Mouse (Mus musculus) left cerebral cortex, postnatal 10 days (tissue): ENCODE data around the gene Arid1a. TPM values are rescaled to one million over a fixed set of nuclear protein-coding genes. Genes with fewer than 3 reads are reported as not detected.

Experiments
- DNase-seq, 2 experiments: peaks; one replicate each; pipeline ENCODE4 v3.0.0; 2021 to 2022; ENCODE audit warnings: low spot score in 2 of 2, mixed read lengths in 1 of 2; ENCODE audit errors: extremely low spot score in 1 of 2
- intact Hi-C: fragments of 180-260 bp; cut with DNase I; formaldehyde crosslinking; loops from one replicate; pipeline ENCODE4 v1.15.1; 2025
- total RNA-seq, 2 experiments: library from RNA; stranded (reverse); gene quantifications; 2 replicates each; pipeline ENCODE4 v1.2.3; 2021

Arid1a gene
- 10 to 100 TPM; 76.0 to 76.8 TPM for total RNA-seq

DNA sequence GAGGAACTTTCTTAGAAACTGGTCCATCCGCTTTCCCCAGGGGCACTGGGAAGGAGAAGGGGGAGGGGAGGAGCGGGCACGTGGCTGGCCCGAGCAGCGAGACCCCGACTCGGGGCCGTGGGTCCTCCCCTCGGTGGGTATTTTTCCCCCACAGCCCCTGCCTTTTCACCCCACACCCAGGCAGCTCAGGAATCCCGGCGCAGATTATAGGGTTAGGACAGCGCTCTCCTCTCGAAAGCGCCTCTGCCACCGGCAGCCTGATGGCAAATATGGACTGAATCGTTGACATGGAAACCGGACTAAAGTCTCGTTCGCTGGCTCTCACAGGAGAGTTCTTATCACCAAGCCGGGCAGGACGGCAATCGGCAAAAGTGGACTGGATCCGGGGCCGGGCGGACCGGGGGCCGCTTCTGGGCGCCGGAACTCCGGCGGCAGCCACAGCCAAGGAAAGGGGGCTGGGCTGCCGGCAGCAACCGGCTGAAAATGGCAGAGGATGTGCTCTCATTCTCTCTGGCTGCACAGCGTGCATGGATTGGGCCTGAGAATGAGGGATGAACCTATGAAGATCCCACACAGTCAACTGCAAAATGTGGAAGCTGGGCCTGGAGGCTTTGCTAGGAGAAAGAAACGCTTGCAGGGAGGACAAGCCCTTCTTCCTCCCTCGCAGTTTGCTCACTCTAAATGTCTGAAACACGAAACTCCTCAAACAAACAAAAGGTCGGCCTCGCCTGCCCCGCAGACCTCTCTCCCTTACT is at the start of gene Arid1a:
Gene Arid1a (minus strand): TSS at position 256 of the 755 bp plus-strand sequence.
- DNase-seq = peak; percentile 93 to 95

DNA sequence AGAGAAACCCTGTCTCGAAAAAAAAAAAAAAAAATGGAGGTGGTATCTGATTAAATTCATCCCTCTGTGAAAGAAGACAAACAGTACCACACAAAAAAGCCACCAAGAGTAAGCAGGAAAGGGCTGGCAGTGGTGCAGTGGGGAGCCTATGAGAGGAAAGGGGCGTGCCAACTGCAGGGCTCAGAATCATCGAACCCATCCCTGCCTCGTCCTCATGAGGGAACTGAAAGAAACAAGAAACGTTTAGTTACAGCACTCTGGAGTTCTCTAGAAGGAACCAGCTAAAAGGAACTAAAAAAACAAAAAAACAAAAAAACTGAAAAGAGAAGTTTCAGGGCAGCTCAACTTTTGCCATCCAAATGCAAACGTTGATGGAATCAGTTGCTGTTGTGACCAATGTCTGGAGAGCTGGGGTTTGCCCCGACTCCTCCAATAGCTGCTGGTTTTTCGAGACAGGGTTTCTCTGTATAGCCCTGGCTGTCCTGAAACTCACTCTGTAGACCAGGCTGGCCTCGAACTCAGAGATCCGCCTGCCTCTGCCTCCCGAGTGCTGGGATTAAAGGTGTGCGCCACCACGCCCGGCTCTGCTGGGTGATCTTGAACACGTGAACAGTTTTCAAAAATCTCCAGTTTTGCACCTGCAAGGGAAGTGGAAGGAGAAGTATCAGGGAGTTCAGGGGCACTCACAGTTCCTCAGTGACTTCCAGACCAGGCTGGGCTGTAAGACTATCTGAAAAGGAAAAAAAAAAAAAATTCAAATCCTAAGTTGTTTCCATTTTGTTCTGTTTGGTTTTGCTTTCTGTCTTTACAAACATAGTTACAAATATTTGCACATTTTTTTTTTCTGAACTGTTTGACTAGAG is 48.1 kb upstream of the Arid1a start:
- intact Hi-C loops = no loop called here
- DNase-seq = no peak

More for the DNA sequence above, at the start of gene Arid1a:
- intact Hi-C loops = loop anchor here (1.0 to 5.0 kb wide), 2 partner anchors 57 to 71 kb away; no protein-coding TSS in a partner anchor

DNA sequence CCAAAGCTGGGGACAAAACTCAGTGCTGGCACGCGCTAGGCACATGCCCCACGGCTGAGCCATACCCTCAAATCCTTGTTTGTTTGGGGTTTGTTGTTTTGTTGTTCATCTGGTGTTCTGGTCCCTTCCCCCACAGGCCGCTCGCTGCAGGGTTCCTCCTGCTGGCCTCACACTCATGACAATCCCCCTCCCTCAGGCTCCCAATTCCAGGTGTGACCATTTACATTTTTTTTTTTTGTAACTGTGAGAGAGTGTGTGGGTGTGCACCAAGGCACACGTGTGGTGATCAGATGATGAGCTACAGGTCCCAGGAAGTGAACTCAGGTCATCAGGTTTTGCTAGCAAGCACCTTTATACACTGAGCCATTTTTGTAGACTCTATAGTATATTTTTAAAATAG is 44.0 kb upstream of the Arid1a start:
- DNase-seq = no peak
- intact Hi-C loops = no loop called here

DNA sequence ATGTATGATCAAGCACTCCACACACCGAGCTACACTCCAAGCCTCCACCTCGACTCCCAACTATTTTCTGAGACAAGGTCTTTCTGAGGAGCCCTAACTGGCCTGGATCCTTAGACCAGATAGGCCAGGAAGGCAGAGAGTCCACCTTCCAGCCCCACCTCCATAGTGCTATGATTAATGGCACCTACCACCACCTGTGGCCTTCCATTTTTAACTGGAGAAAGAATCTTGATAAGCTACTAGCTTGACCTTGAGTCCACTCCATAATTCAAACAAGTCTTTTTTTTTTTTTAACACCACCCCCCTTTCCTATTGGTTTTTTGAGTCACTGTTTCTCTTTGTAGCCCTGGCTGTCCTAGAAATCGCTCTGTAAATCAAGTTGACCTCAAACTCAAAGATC is 36.7 kb upstream of the Arid1a start:
- intact Hi-C loops = no loop called here
- no peak for DNase-seq

DNA sequence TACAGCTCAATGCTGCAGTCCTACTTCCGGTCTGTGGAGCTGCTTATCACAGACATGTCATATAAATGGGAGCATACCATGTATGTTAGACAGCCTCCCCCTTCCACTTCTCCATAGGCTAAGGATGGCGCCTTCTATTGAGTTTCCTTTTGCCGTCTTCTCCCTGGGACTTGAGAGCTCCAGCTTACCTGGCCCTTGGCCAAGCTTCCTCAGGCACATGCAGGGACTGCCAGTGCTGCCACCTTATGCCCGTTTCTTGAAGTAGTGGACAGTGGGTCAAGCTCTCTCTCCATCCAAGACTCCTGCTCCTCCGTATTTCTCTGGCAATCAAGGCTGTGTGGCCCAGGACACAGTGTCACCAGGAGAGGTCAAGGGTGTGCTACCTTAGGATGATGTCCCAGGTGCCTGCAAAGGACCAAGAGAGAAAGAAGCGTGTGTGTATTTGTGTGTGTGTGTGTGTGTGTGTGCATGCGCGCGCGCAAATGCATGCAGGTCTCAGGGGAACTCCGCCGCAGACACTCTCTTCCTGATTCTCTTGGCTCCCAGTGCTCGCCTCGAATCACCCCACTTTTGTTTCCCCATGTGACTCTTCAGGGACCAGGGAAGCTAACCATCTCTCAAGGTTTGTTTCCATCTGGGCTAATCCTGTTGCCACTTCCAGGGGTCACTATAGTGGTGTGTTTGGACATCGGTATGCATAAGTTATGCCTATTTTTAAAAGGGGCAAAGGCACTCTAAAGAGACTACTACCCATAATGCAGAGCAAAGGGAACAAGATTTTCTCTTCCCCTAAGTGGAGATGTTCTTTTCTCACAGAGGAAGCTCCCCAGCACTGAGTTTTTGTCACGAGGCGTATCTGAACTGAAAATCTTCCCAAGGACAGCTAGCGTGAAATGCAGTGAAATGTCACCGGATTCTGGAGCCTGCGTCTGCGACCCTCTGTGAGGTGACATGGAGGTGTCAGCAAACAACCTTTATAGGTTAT is 18.3 kb upstream of the Arid1a start:
- intact Hi-C loops = no loop called here
- DNase-seq = peak; percentile 71 to 90

DNA sequence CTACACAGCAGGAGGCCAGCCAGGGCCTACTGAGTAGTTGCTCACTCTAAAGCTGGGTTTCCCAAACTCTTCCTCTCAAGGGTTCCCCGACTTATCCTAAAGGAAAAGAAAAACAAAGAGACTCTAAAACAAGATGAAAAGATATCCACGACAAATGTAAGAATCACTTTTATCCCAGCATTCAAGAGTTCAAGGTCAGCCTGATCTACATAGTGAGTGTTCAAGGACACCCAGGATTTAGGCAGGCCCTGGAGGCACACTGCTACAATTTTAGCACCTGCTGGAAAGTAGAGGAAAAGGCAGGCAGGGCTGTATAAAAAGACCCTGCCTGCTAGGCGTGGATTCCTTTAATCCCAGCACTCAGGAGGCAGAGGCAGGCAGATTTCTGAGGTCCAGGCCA is 12.6 kb upstream of the Arid1a start:
- no peak for DNase-seq
- intact Hi-C loops = no loop called here

DNA sequence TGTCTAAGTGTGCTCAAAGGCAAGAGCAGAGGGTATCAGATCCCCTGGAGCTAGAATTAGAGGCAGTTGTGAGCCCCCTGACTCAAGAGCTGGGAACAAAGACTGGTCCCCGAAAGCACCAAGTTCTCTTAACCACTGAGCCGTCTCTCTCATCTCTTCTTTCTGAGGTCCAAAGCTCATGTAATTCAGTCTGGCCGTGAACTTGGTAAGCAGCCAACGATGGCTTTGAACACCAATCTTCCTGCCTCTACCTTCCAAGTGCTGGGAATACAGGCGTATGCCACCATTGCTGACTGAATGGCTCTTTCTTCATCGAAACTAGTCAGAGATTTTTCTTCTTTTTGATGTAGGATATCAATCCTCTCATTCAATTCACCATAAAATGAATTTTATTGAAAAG is 6.5 kb upstream of the Arid1a start:
- intact Hi-C loops = no loop called here
- DNase-seq = no peak

DNA sequence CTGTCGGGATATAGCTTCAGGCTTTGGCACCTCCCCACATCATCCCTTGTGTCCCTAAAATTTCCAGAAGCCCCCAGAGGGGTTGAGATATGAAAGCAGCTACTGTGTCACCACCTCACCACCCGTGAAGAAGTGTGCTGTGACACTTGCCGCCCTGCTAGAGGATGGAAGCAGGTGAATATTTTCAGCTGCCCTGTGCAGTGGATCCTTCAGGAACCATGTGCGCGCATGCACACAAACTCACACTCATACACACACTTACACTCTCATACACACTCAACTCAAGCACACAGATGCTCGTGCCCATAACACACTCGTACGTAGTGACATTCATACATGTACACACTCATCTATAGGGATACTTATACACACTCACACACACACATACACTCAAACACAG is 3.1 kb upstream of the Arid1a start:
- DNase-seq = no peak
- intact Hi-C loops = loop anchor here (5.0 kb wide), 1 partner anchor 68 kb away; no protein-coding TSS in a partner anchor

DNA sequence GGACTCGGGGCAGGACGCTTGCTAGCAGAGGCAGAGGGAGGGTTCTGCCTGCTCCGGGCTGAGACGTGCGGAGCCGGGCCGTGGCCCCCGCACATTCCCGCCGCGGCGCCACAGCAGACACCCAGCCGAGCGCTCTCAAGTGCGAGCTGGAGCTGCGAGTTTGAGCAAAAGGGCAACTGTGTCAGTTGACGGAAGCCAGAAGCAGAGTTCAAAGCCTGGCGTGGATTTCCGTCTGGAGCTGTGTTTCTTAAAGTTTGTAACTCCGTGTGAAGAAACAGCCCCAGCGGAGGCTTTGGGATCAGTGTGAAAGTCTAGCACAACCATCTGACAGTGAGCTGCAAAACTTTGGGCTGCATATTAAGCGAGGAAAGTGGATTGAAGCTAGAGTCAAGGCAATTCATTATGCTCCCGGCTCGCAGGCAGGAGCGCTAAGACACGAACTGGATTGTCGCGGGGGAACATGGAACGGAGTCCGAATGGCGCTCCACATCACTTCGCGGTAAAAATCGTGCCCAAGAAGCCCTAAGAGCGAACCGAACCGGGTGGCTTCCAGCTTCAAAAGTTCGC is 783 bp upstream of the Arid1a start:
- intact Hi-C loops = loop anchor here (1.0 to 5.0 kb wide), 2 partner anchors 56 to 70 kb away; no protein-coding TSS in a partner anchor
- peak; percentile 90 for DNase-seq

DNA sequence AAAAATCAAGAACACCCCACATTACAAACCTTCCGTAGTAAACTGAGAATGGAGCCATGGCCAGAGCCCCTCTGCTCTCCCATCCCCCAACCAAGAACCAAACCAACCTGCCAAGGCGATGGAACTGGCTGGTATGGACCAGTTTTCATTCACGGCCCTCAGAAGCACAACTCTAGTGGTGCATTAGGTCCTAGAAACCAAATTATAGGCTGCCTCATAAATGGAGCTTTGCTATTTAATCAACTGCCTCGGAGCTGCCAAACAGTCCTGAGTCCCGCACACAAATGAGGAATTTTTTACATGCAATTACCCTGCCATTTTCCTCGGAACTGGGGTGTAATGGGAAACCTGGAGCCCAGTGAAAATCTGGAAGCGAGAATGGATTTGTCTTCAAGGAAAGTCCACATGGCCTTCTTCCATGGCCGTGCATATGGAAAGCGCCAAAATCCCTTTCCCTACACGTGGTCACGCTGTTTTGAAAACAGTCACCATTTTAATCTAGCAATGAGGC is 653 bp downstream of the Arid1a start:
- intact Hi-C loops = loop anchor here (5.0 kb wide), 1 partner anchor 71 kb away; no protein-coding TSS in a partner anchor
- no peak for DNase-seq

DNA sequence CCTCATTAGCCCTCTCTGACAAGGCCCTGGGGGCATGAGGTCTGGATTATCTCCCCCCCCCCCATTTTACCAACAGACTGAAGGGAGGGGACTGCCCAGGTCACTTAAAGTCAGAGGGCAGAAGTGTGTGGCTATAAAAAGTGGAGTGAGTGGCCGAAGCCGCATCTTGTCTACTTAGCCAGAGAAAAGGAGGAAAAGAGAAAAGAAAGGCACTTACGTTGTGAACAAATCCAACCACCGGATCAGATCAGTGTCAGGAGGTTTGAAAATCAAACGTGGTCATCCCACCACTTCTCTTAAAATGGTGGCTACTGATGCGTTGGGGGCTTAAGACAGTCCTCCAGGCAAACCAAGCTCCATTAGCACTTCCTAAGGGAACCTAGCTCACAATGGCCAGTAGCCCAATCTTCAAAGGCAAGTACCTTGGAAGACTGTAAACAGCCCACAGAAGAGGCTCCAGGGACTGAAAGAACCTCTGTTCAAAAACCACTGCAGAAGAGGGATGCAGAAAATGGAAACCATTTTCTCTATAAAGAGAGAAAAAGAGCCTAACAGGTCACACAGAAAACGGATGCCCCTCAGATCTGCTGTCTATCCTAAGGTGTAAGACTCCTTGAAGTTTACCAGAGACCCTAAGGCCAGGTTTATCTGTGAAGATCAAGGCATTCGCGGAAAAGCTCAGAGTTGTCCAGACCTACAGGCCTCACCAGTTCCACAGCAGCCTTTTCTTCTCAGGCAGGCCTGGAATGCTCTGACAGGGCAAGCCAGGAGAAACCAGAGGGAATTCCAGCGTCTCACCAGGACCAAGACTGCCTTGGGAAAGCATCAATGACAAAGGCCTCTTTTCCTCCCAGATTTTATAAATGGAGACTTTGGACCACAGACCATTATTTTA is 1.5 kb downstream of the Arid1a start:
- intact Hi-C loops = loop anchor here (5.0 kb wide), 2 partner anchors 68 to 72 kb away; no protein-coding TSS in a partner anchor
- DNase-seq = no peak

DNA sequence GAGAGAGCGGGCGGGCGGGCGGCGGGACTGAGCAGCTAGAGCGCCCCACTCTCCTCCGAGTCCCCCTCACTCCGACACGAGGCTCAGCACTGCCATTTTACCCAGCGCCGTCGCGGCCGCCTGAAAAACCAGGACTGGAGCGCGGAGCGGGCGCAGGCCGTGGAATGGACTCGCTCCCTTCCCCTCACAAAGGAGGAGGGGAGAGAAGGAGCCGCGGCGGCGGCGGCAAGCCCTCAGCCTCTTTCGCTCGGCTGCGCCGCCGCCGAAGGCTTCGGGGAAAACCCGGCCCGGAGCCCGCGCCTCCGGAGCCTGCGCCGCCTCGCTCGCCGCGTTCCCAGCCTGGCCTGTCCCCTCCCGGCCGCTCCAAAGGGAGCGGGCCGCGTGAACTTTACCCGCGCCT is 2.3 kb downstream of the Arid1a start:
- intact Hi-C loops = loop anchor here (5.0 kb wide), 1 partner anchor 67 kb away; no protein-coding TSS in a partner anchor
- DNase-seq = peak; percentile 97 to 99

DNA sequence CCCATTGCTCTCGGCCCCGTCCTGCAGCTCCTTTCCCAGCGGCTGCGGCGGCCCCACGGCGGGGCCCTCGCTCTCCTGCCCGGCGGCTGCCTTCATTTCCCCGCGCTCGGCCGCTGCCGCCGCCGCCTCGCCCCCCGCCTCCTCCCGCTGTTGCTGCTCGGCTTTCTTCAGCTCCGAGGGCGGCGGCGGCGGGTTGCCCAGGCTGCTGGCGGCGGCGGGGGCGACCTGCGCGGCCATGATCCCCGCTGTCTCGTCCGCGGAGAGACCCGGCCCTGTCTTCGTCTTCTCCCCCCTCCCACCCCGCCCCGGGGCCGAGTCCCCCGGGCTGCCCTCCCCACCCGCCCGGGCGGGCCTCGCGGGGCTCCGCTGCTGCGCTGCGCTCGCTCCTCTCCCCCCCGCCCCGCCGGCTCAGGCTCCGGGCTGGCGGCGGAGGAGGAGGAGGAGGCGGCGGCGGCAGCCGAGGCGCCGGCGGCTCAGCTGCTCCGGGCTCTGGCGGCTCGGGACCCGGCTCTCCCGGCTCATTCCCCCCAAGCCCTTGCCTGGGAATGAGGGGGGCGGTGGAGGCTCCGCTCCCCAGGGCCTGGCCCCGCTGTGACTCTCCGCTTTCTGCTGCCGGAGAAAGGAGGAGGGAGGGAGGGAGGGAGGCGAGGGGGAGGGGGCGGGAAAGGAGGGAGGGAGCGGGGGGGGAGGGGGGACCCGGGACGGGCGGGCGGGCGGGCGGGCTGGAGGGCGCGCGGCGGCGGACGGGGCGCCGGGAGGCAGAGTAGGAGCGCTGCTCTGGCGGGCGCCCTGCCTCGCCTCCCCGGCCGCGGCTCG is 3.0 kb downstream of the Arid1a start:
- intact Hi-C loops = loop anchor here (2.0 to 5.0 kb wide), 2 partner anchors 66 to 81 kb away; partner anchors contain the start of gene Pigv
- peak; percentile 61 to 86 for DNase-seq

DNA sequence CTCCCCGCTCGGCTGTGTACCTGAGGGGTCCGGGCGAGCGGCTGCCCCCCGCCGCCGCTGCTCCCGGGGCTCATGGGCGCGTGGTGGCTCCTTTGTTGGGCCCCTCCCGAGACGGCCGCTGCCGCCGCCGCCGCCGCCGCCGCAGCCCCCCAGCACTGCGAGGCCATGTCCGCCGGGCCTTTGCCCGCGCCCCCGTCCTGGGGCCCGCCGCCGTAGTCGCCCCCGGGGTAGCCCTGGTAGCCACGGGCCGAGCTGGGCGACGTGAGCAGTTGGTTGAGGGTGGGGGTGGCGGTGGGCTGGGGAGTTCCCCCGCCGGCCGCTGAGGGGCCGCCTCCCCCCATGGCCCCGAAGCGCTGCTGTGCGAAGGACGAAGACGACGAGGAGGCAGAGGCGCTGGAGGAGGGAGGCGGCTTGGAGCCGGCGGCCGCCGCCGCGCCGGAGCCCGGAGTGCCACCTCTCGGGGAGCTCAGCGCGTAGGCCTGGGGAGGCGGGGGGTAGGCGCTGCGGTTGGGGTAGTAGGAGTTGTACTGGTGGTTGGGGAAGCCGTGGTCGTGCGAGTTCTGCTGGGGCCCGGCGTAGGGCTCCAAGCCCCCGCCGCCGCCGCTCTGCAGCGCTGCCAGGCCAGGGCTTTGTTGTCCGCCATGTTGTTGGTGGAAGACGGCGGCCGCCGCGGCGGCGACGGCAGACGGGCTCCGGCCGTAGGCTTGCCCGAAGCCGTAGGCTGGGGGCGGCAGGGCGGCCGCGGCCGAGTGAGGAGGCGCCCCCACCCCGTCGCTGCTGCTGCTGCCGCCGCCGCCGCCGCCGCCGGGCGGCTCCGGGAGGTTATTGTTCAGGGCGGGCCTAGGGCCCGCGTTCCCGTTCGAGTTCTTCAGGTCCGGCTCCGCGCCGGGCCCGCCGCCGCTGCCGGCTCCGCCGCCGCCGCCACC is 3.9 kb downstream of the Arid1a start:
- peak in 1 of 2 experiments; percentile 74 for DNase-seq
- intact Hi-C loops = loop anchor here (2.0 to 5.0 kb wide), 2 partner anchors 65 to 80 kb away; partner anchors contain the start of gene Pigv
